Mouse (Mus musculus) myocyte (in vitro differentiated cells): ENCODE data around the gene Myl7.

Experiments used
- E2F4 ChIP-seq: IDR thresholded peaks from one replicate; pipeline ENCODE4 v1.6.1; 2011; ENCODE audit warnings: mild to moderate bottlenecking, control low read depth, moderate library complexity; ENCODE audit not compliant: insufficient read depth
- MAX ChIP-seq: IDR thresholded peaks from one replicate; pipeline ENCODE4 v1.6.1; 2011; ENCODE audit warnings: low read depth, mild to moderate bottlenecking, control low read depth
- MYOD1 ChIP-seq, 3 experiments: IDR thresholded peaks; one replicate each; pipeline ENCODE4 v1.6.1; 2011; ENCODE audit warnings: control low read depth in 2 of 3, low read depth in 2 of 3, mild to moderate bottlenecking in 2 of 3, moderate library complexity in 1 of 3; ENCODE audit not compliant: insufficient read length in 2 of 3, control insufficient read depth in 1 of 3
- MYOG ChIP-seq, 3 experiments: IDR thresholded peaks; one replicate each; pipeline ENCODE4 v1.6.1; 2011; ENCODE audit warnings: control low read depth in 2 of 3, low read depth in 2 of 3, mild to moderate bottlenecking in 2 of 3; ENCODE audit not compliant: insufficient read length in 2 of 3, control insufficient read depth in 1 of 3, insufficient read depth in 1 of 3
- POLR2A ChIP-seq: IDR thresholded peaks from one replicate; pipeline ENCODE4 v1.6.1; 2011; ENCODE audit warnings: low read depth, mild to moderate bottlenecking, control low read depth, moderate library complexity; ENCODE audit not compliant: insufficient read length
- POLR2AphosphoS2 ChIP-seq: IDR thresholded peaks from one replicate; pipeline ENCODE4 v1.6.1; 2011; ENCODE audit warnings: low read depth, control low read depth; ENCODE audit not compliant: insufficient read length
- REST ChIP-seq: IDR thresholded peaks from one replicate; pipeline ENCODE4 v1.6.1; 2011; ENCODE audit warnings: mild to moderate bottlenecking, control low read depth, moderate library complexity; ENCODE audit not compliant: insufficient read depth, insufficient read length
- SRF ChIP-seq: IDR thresholded peaks from one replicate; pipeline ENCODE4 v1.6.1; 2011; ENCODE audit warnings: low read depth; ENCODE audit not compliant: control insufficient read depth, insufficient read length
- TCF12 ChIP-seq: IDR thresholded peaks from one replicate; pipeline ENCODE4 v1.6.1; 2011; ENCODE audit warnings: mild to moderate bottlenecking, control low read depth; ENCODE audit not compliant: poor library complexity, insufficient read depth, severe bottlenecking
- TCF3 ChIP-seq: IDR thresholded peaks from one replicate; pipeline ENCODE4 v1.6.1; 2011; ENCODE audit warnings: low read depth, control low read depth; ENCODE audit not compliant: insufficient read length
- USF1 ChIP-seq: IDR thresholded peaks from one replicate; pipeline ENCODE4 v1.6.1; 2011; ENCODE audit warnings: low read depth, mild to moderate bottlenecking, control low read depth, moderate library complexity

DNA sequence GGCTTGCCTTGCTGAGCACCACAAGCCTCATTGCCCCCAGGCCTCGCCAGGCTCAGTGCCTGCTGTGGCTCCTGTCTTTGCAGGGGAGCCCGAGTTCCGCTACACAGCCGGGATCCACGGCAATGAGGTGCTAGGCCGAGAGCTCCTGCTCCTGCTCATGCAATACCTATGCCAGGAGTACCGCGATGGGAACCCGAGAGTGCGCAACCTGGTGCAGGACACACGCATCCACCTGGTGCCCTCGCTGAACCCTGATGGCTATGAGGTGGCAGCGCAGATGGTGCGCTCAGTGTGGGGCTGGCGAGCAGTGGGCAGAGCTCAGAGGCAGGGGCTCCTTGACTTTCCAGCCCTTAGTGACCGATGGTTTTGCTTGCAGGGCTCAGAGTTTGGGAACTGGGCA, 29.3 kb downstream of the Myl7 start:
- TF ChIP-seq TCF12 (no peak), USF1 (no peak), POLR2A (no peak), E2F4 (no peak), POLR2AphosphoS2 (no peak), MAX (no peak), TCF3 (no peak), MYOG (IDR thresholded peaks at IDR 0.05; ENCODE audit: control insufficient read depth in 1 of 3, insufficient read depth in 1 of 3, insufficient read length in 2 of 3, low read depth in 2 of 3) (no peak), REST (no peak), MYOD1 (IDR thresholded peaks at IDR 0.05; ENCODE audit: control insufficient read depth in 1 of 3, insufficient read length in 2 of 3, low read depth in 2 of 3) (no peak), SRF (no peak)
